Mouse (Mus musculus): ENCODE data around the gene Mturn.

Mturn gene

DNA sequence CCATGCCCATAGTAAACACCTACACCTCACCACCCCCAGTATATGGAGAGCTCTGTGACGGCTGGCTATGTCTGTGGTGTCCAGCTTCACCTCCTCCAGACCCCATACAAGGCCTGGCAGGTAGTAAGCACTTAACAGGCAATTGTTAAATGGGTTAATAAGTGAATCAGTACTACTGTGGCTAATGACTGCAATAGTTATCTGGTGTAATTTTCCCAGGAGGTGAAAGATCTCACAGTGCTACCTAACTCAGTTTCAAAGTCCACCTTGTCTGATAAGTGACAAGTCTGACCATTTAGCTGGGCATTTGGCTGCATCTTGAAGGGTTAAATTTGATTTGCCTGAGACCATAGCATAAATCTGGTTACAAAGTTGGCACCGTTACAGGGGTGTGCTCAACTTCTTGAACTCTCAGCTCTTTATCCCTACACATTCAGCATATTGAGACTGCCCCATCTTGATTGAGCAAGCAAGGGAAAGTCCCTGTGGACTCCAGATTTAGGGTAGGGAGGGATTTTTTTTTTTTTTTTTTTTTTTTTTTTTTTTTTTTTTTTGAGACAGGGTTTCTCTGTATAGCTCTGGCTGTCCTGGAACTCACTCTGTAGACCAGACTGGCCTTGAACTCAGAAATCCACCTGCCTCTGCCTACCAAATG lies 48.2 kb downstream of the Mturn start:
- no peak for DNase-seq (ENCODE audit: low spot score in 2 of 2)

DNA sequence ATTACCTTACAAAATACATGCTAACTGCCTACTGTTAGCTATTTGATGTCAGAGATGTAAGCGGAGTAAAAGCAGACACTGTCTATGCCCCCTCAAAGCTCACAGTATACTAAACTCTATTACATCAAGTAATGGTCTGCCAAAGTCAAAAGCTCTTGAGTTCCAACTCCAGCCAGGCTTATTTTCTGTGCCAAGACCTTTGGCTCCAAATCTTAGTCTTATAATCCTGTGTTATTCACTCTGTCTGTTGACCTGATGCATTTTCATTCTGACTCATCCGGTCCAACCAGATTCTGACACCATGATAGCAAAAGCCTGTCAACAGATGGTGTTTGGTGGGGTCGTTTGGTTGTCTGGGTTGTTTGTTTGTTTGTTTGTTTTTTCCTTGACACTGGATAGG lies 50.3 kb downstream of the Mturn start:
- DNase-seq (ENCODE audit: low spot score in 2 of 2), result peak in 1 of 2 experiments; percentile 21

DNA sequence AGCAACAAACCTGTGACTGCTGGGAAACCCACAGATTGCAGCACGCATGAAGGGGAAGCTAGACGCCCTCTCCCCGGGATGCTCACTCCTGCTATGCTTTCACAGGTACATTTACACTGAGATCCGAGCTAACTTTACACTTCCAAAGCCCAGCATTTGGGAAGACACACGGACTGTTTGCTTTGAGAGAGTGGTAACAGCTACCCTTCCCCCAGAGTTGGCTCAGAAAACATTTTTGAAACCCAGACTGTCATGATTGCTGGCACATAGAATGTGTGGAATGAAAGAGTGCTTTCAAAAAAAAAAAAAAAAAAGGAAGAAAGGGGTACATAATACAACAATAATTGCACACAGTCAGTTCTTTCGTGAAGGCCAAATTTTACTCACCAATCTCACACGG lies 51.3 kb downstream of the Mturn start:
- DNase-seq (ENCODE audit: low spot score in 2 of 2), result no peak

DNA sequence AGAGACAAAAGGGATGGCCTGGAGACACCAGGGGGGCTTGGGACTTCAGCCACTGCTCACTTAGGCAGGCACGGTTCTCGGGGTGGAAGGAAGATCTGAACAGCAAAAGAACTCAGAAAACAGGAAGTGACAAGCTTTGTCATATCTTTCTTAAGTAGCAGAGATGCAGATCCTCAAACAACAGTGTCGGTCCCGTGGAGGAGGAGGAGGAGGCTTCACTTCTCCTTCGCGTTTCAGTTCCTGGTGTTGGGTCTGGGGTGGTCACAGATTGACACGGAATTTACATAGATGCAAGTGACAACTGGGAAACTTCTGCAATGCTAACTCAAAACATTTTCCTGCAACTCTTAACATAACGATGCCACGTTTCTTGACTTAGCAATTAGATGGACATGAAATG lies 54.7 kb downstream of the Mturn start:
- DNase-seq (ENCODE audit: low spot score in 2 of 2), result no peak

DNA sequence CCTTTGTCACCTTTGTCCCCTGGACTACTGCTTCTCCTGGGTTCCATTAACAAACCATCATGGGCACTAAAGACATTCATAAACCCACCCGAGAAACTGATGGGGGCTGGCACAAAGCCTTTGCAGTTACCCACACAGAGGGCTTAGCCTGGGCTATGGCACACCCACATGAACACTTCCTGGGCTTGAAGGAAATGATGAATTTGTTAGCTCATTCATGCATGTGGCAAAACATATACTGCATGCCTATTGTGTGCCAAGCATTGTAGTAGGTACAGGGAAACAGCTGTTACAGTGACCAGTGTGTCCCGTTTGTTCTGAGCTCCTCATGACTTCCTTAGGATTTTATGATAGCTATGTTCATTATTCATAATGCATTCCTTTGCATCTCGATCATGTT lies 55.8 kb downstream of the Mturn start:
- no peak for DNase-seq (ENCODE audit: low spot score in 2 of 2)

DNA sequence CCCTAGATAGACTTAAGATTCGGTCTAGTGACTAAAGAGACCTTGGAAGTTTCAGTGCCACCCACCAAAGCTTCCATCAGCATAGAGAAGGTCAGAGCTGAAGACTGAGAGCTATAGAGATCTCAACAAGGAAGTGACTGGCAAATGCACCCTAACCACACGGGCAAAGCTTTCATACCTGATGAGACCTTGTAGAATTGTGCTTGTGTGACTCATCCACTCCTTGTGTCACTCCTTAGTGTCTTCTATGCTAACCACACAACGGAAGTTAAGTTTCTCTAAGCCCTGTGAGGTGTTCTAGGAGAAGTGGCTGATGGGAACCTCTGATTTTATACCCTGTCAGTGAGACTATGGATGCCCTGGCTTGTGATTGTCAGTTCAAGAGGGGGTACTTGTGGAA lies 56.3 kb downstream of the Mturn start:
- DNase-seq (ENCODE audit: low spot score in 2 of 2), result no peak

DNA sequence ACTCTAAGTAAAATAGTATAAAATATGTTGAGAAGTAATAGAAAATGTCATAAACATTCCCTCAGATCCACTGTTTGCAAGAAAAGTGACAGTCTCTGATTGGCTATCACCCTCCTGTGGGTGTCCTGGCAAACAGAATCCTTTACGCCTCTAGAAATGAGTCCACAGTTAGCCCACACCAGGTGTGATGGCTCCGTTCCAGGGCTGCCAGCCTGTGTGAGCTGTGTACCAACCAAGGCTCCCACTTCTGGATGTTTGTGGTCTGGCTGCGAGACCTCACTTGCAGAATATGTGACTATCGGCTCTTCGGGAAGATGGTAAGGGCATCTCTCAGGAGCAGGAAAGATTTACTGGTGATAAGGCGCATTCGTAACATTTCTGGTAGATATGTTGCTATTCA lies 67.6 kb downstream of the Mturn start:
- no peak for DNase-seq (ENCODE audit: low spot score in 2 of 2)

DNA sequence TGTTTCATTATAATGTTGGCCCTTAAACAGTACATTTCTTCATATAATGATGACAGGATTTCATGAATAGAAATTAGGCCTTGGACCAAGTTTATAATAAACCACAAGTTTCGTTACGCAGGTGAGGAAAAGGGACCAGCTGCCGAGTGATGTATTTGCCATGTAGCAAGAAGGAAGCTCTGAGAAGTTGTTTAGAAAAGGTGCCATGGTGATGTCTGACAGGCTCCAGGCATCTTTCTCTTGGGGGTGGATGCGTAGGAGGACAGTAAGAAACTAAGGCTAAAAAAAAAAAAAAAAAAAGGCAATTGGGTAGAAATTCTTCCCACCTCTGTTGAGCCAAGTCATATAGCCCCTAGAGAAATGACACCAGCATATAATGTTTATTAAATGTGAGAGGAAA lies 70.2 kb downstream of the Mturn start:
- DNase-seq (ENCODE audit: low spot score in 2 of 2), result no peak

DNA sequence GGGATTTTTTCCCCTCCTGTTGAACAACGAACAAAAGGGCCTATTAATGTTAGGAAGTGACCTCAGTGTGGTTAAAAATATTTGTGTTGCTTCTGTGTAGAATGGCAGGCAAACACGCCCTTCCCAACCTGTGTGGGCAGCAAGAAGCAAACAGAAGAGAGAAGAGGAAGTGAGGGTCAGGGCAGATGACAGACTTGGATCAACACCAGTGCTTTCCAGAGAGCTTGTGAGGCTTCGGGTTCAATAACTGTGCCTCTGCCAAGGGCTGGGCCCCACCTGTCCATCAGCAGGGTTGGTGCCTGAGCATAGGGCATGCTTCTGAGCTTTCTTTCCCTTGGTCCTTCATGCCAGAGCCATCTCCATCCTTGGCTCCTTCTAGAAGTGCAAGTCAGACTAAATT lies 70.7 kb downstream of the Mturn start:
- no peak for DNase-seq (ENCODE audit: low spot score in 2 of 2)
